Mouse (Mus musculus) cerebellum, adult 9-11 months (tissue): ENCODE data around the gene Btbd11.

Experiments
- DNase-seq: peaks from one replicate; pipeline ENCODE4 v3.0.0; 2022

Gene Btbd11

DNA sequence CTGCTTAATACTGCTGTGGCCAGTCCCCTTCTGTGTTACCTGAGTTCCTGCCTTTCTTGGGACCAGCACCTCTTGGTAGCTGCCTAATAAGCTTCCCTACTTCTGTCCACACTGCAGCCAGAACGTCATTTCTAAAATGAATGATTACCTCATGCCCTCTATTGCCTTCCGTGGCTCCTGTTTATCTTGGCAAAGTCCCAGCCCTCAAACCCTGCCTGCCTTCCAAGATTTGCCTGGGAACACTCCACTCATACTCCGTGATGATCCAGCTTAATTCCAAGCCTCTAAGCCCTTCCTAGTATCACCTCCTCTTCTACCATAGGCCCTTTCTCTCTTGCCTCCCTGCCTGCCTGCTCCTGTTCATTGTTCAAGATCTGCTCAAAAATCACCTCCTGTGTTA, 94.5 kb downstream of the Btbd11 start:
- no peak for DNase-seq

- DNase-seq: peak; percentile 34
Observed at GRCm38 (mm10) chr10:85482064-85482473, 95.5 kb downstream of the Btbd11 start.

- no peak for DNase-seq
Observed at GRCm38 (mm10) chr10:85482480-85482879, 95.9 kb downstream of the Btbd11 start.

GRCm38 (mm10) chr10:85486456-85486855, 99.8 kb downstream of the Btbd11 start:
- no peak for DNase-seq

GRCm38 (mm10) chr10:85492583-85492982, 106.0 kb downstream of the Btbd11 start:
- DNase-seq: no peak

GRCm38 (mm10) chr10:85496358-85496757, 109.7 kb downstream of the Btbd11 start:
- no peak for DNase-seq

GRCm38 (mm10) chr10:85496981-85497380, 110.4 kb downstream of the Btbd11 start:
- DNase-seq: no peak

DNA sequence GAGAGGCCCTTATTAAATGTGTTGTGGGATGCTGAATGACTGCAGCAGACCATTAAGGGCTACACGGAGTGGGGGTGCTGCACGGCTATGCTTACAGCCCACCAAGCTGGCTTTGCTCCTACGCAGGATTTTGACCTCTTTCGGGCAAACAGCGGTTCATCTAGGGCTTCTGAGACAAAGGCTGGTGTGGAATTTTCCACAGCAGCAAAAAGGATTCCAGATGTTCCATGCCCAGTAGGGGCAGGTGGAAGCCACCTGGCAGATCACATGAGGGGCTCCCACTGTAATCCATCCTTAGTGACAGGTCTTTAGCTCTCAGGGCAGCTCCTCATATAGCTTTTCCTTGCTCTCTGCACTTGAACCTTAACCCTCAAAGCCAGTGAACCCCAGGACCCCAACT, 111.3 kb downstream of the Btbd11 start:
- DNase-seq: no peak

- DNase-seq: no peak
Observed at GRCm38 (mm10) chr10:85500573-85501155, 114.0 kb downstream of the Btbd11 start.

DNA sequence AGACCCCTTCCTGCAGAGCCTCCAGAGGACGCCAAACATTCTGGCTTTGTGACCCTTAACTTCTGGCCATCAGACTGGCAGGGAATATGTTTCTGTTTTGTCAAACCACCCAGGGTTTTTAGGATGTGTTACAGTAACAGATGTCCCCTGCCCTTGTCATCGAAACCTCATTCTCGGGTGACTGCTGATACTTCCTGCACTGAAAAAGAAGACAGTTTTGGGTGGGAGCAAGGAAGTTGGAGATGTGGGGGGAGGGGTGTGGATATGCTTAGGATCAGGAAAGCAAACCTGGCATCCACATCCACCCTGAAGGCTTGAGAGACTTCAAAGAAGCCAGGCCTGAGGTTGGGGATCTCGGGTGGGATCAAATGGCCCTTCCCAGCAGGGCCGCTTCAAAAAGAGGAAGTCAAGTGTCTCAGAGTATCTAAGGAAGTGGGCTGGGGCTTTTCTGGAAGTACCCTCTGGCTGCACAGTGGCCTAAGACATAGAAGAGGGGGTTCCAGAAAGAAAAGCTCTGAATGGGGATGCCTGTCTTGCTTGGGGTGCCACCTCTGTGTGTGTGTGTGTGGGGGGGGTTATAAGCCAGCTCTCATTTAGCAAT, 115.5 kb downstream of the Btbd11 start:
- DNase-seq: no peak

DNA sequence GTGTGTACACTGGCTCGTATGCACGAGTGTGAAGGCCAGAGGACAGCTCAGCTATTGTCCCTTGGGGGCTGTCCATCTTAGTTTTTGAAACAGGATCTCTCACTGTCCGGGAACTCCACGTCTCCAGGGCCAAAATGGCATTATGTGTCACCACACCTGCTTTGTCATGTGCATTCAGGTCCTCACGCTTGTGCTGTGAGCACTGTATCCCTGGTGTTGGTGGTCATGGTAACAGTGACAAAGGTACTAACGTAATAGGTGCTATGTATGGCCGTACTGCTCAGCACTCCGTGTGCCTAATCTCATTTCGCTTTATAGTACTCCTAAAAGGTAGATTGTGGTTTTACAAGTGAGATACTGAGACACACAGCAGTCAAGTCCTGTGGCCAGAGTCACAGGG, 116.0 kb downstream of the Btbd11 start:
- DNase-seq: no peak

- no peak for DNase-seq
Observed at GRCm38 (mm10) chr10:85503453-85503852, 116.8 kb downstream of the Btbd11 start.

GRCm38 (mm10) chr10:85507270-85508050, 120.8 kb downstream of the Btbd11 start:
- no peak for DNase-seq

DNA sequence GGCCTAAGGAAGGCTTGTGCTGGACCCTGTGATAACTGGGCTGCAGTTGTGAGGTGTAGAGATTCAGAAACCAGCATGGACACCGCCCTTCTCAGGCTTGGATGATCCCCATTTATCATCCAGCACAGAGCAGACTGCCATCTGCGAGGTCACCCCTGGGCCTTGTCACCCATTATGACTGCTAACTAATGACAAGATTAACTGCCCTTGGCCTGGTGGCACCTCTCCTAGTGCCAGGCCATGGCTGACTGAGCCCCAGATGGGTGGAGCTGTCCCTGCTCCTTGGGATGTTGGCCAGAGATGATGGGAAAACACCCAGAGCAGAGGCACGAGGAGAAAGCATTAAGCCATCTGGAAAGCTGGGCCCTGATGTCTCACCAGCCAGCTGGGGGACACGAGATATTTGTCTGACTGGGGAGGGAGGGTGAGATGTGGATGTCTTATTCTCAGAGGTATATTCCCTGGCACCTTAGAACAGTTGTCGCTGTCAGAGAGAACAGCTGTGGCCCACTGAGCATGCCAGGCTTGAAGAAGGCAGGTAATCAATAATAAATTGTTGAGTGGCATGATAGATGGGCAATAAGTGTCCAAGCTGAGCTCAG, 121.7 kb downstream of the Btbd11 start:
- DNase-seq: no peak

DNA sequence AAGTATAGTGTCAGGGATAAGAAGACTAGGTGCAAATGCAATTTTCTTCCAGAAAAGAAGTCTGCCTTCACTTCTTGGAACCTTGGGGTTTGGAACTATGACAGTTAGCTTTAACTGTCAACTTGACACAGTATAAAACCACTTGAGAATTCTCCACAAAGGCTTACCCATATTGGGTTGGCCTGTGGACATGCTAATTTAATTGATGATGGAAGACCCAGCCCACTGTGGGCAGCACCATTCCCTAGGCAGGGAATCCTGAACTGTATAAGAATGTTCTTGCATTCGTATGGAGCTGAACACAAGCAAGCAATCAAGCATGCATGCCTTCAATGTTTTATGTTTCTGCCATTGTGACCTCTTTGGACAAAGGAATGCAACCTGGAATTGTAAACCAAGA, 122.4 kb downstream of the Btbd11 start:
- no peak for DNase-seq

DNA sequence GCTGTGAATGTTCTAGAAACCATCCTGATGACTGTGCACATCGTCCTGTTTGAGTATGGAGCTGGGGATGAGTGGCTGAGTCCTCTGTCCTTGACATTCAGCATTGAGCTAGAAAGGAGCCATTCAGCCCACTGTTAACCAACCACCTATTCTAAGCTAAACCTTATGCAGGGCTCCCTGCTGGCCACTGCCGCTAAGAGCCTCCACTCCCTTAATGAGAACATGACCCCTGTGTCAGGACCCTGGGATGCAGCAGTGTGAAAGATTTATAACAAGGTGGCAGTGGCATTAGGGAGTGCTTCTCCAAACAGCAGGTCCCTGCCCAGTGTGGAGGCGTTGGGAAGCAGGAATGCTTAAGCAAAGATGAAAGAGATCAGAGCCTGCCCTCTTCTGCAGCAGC, 123.7 kb downstream of the Btbd11 start:
- DNase-seq: no peak

DNA sequence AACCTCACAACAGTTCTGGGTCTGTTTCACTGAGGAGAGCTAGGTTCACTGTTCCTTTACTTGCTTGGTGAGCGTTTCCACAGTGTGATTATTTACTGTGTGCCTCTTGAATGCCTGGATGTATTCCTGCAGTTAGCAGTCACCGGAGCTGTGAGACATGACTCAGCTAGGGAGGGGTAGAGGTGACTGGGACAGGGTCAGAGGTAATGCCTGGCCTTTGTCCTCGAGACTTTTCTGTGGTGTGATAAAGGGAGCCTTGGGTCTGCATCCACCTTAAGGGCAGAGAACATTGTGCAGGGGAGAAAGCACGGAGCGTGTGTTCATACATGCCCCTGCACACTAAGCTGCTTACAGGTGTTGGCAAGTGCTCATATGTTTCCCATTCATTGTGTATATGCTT, 126.2 kb downstream of the Btbd11 start:
- no peak for DNase-seq

GRCm38 (mm10) chr10:85517223-85518110, 130.9 kb downstream of the Btbd11 start:
- DNase-seq: no peak

DNA sequence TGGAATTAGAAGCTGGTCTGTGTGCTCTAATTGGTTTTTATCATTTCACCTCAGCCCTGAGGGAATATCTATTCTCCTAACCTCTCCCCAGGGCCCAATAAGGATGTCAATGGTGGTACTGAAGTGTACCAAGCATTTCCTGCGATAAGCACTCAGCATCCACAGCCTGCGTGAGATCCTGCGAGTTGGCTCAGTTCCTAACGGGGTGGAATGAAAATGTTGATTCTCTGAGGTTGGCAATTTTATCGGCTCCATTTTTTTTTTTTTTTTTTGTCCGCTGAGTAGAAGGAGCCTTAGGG, 131.4 kb downstream of the Btbd11 start:
- no peak for DNase-seq

- DNase-seq: no peak
Observed at GRCm38 (mm10) chr10:85522220-85522760, 135.7 kb downstream of the Btbd11 start.

DNA sequence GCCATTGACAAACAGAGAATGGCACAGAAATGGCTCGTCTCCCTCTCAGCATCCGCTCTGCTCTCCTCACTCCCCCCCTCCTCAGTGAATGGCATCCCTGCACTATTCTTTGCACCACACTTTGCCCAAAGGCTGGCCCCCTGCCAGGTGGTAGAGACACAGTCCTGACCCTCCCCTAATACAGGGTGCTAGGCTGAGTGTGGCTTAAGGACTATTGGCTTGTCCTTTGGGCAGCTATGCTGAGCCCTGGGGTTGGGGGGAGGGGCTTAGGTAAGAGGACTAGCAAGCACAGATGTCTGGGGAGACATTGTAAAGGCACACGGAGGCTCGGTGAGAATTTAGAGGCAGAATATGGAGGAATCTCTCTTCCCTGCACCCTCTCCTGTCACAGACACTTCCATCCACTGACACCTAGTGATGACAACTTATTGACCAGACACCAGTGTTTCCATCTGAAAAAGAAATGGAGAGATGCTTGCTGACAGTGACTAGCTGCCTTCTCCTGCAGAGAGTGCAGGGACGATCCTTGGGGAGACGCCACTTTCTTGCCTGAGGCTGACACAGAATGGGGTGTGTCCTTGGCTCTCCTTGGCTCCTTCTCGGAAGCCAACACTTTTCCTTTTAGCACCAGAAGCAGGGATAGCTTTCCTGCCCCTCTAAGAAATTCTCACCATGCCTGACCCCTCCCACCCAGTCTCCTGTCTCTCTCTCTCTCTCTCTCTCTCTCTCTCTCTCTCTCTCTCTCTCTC, 138.8 kb downstream of the Btbd11 start:
- DNase-seq: no peak

GRCm38 (mm10) chr10:85526657-85527056, 140.0 kb downstream of the Btbd11 start:
- DNase-seq: peak; percentile 20
